Mouse (Mus musculus) adrenal gland, adult 2 months (tissue): ENCODE measurements around the gene Slc1a3. TPM values are rescaled to one million over a fixed set of nuclear protein-coding genes. Genes with fewer than 3 reads are reported as not detected.

ENCODE experiments used
- DNase-seq: peaks from one replicate; pipeline ENCODE4 v3.0.0; 2021
- polyA plus RNA-seq: library from polyadenylated mRNA; depleted of rRNA; stranded (reverse); fragments of >200 nt; gene quantifications from 2 replicates; pipeline ENCODE4 v1.2.3, GENCODE M21; 2012
- total RNA-seq, 2 experiments: library from RNA; stranded (reverse); gene quantifications; 2 replicates each; pipeline ENCODE4 v1.2.3; 2021

Slc1a3 gene
- total and polyA plus RNA-seq, 3 experiments = 14.0 to 79.0 (median 30.1) TPM

DNA sequence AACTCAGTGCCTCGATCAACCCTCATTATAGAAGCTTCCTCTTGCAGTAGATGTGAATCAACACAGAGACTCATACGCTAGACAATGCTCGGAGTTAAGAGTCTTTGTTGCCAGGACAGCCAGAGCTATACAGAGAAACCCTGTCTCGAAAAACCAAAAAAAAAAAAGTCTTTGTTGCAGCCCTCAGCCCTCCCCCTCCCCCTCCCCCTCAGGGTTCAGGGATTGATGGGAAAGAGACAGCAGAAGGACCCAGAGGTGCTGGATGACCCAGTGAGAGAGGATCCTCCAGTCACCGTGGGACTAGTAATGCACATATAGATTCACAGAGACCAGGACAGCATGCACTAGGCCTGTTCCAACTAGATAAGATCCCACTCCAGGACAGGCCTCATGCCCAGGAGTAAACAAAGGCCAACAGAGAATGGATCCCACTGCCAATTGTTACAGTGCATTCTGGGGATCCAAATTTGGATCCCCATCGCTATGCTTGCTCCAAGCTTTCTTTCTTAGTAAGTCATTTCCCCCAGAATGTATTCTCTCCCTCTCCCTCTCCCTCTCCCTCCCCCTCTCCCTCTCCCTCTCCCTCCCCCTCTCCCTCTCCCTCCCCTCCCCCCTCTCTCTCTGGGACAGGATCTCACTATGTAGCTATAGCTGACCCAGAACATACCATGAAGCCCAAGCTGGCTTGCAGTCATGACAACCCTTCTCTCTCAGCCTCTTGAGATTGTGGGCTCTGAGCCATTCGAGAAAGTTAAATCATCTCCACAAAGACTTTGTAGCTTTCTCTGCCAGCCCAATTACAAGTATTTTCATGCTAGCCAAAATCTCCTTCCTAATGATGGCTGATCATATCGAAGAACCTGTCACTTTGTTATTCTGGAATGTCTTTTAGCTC, 52.2 kb downstream of the Slc1a3 start:
- no peak for DNase-seq

DNA sequence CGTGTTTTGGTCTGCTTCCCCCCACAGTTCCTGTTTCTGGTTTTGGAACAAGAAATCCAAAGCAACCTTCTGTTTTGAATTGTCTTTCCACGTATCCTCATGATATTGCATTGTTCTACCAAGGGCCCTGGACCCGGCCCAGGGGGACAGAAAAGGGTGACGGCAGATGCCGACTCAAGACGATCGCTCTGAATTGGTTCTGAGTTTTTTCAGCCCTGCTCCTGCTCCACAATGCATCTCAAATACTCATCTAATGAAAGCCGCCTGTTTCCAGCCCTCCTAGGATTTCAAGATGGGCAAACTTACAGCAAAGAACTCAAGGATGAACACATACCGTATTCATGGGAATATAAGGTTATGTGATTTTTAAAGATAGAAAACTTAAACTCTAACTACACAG, 55.3 kb downstream of the Slc1a3 start:
- DNase-seq = no peak

DNA sequence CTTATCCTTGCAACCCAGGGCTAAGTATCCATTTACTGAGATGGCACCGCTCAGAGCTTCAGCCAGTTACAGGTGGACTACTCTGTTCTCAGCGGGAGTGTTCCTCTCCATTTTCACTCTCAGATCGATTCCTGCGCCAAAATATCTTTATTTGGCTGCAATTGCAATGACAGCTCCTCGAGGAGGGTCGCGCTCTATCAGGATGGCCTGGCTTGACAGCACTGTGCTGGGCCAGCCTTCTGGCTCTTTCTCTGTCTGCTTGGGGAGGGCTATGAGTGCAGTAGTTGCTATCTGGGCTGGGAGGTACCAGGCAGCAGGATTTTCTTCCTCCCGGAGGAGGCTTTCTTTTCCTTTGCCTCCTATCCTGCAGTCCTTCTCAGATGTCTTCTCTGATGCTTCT, 57.9 kb downstream of the Slc1a3 start:
- no peak for DNase-seq

DNA sequence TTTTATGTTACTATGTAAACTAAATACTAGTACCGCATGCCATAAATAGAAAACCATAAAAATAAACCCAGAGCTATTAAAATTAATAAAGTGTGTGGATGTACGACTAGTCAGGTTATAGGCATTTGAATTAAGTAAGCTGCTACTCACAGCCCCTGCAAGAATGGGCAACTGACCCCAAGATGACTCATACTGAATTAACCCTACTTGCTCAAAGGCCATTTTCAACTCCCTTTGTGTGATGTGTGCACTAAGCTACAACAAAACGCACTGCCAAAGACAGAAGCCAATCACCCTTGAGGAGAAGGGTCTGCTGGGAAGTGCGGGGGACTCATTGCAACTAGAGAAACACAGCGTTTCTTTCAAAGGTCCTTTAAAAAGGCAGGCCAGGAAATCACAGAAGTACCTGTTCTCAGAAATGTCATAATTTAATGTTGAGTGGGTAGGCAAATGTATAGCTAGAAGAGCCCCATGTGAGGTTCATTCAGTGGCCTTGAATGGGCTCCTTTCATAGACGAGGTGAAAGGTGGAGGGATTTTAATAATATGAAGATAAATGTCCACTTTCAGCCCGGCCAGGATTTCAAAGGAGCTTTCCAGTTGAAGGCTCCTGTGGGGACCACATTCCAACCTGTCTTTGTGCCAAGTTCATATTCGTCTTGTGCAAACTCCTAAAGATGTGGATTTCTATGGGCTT, 66.4 kb downstream of the Slc1a3 start:
- DNase-seq = no peak

DNA sequence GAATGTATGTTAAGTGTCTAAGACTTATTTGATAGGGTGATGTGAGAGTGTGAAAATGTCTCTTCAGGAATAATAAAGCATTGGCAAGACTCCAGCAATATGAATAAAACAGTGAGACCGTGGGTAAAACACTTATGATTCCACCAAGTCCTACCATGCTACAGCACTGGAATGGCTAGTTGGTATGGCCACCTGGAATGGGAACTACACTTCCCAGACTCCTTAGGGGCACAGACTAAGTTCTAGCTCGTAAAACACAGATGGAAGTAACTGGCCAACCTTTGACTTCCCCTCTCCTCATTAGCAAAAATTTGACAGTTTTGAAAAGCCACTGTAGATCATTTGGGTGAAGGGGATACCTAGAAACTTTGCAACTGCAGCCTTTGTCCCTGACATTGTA, 70.7 kb downstream of the Slc1a3 start:
- no peak for DNase-seq

DNA sequence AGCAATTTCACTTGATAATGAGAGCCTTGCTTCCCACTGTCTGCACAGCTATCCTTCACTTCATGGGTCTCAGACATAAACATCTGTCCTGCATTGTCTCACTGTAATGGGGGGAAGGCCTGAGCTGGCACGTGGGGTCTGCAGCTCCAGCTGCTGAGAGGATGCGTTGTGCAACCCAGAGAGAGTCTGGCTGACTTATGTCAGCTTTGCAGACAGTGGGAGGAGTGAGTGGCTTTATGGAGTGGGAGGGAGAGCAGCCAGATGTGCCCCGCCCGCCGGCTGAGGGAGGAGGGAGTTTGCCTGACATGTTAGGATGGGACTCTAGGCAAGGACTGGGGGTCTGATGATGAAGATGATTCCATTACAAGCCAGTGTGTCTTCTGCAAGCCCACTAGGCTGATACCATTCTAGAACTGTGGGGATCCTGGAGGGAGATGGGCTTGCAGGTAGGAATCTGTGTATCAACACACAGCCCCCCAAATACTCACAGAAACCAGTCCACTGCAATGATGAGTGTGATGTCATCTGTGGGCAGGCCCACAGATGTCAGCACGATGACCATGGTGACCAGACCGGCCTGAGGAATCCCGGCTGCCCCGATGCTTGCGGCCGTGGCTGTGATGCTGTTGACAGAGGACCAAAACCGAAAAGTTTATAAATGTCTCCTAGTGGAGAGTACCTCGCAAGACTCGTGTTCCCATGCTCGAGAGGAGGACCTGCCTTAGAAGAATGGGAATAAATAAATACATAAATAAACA, 71.8 kb downstream of the Slc1a3 start:
- no peak for DNase-seq

DNA sequence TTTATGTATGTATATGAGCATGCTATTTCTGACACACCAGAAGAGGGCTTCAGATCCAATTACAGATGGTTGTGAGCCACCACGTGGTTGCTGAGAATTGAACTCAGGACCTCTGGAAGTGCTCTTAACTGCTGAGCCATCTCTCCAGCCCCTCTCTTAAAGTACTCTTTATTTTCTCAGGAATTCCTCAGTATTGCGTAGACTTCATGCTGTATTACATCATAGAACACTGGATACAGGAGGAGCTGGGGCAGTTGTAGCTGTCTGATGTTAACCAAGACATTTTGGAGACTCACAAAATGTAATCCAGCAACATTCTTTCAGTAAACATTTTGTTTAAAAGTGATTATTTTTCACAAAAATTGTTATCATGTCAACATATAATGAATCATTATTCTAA, 73.3 kb downstream of the Slc1a3 start:
- DNase-seq = no peak

DNA sequence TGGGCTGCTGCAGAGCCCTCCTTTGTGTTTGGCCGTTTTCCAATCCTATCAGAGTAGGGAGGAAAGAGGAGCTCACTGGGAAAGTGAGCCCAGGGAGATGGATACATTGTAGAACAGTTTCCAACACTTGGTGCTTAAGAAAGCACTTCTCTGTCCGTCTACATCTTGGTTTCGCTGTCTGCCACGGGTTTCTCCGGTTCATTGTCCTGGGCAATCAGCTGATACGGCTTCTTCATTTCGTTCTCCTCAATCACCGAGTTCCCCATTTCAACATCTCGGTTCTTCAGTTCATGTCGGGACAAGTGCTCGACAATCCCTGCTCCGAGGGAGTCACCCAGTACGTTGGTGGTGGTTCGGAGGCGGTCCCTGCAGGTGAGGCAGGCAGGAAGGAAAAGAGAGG, 74.6 kb downstream of the Slc1a3 start:
- no peak for DNase-seq

DNA sequence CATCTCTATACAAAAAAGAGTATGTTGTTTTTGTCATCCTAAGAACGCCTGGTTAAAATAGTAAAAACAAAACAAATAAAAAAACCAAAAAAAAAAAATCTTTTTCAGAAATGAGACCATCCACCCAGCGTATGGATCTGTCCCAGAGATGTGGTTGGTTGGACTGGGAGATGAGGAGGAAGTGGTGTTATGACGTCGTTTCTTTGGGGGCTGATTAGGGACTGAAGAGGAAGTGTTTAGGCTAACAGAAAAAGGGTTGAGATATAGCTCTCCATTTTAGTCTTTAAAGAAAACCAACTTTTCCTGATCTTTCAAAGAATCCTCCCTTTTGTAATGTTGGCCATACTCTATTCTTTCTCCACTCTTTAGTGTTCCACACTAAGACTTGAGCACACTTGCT, 75.8 kb downstream of the Slc1a3 start:
- no peak for DNase-seq

DNA sequence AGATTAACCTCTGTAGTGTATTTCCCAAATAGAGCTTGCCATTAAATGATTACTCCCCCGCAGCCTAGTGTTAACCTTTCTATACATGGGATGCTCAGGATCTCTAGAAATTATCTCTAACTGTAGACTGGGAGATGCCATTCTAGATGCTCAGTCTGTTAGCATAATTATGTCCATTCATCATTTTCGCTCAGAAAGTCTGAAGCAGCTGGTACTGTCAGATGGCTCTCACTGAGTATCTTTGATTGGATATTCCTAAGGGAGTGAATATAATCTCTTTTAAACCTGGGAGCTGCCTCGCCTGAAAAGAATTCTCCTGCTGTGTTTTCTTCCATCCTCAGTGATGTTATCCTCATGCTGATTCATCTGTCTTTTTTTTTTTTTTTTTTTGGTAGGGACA, 76.2 kb downstream of the Slc1a3 start:
- DNase-seq = no peak

DNA sequence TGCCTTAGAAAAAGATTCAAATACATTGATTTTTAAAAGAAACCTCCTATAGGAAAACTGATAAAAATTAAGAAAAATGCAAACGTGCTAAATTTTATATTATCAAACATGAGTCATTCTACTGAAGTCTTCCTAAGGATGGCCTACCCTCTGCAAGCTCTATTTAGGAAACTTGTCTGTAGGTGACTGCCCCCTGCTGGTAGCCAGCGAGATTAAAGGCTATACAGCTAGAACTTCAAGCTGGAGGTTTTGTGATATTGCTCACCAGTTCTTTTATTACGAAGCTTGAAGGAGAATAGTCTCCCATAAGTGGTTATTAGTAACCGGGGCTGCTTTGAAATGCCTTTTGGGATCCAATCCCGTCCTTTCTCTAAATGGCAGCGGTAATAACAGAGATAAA, 77.2 kb downstream of the Slc1a3 start:
- peak; percentile 56 for DNase-seq

DNA sequence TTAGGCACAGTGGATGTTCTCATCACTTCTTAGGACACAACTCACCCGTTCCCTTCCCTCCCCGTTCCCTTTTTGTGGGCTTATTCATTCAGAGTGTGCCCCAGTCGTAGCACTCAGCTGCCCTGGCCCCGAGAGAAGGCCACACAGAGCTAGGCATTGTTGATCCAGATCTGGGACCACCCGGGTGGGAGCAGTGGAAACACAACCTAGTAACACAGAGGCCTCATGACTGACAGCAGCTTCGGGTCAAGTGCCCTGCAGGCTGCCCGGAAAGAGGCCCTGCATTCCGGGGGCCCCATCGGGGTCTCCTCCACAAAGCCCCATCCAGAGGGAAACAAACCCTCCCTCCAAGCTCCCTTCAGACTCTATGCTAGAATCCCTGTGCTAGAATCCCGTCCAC, 78.2 kb downstream of the Slc1a3 start:
- no peak for DNase-seq

DNA sequence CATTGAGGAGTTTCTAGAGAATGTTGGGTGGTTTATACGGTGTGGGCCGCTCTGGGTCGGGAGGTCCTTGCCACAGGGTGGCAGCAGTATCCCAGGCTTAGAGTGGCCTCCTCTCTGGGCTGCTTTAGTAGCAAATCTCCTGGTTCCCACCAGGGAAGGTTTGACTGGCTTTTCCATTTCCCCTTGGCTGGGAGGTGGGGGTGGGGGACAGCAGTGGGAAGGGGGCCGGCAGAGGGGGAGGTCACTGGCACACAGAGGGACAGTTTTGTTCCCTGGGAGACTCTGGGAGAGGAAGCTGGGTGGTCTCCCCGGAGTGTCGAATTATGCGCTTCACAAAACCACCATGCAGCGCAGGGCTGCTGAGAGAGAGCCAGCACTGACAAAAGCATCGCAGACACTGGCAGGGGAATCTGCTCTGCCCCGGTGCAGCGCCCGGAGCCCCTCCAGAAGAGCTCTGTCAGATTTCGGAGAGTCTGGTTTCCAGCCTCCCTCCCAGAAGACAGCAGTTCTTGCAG, 81.2 kb downstream of the Slc1a3 start:
- DNase-seq = peak; percentile 73

DNA sequence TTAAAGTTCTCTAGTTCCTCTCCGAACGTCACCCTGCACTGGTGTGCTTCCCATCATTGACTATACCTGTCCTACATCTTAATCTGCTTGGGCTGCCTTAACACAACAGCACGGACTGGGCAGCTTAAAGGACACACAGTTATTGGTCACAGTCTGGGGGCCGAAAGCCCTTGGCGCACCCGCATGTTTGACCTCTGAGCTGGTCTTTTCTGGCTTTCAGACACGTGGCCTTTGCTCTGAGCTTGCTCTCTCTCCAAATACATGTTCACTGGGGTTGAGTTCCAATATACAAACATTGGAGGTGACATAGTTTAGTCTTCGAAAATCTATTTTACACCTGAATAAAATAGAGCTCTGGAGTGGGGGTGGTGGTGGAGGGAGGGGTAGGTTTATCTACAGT, 82.4 kb downstream of the Slc1a3 start:
- DNase-seq = no peak

DNA sequence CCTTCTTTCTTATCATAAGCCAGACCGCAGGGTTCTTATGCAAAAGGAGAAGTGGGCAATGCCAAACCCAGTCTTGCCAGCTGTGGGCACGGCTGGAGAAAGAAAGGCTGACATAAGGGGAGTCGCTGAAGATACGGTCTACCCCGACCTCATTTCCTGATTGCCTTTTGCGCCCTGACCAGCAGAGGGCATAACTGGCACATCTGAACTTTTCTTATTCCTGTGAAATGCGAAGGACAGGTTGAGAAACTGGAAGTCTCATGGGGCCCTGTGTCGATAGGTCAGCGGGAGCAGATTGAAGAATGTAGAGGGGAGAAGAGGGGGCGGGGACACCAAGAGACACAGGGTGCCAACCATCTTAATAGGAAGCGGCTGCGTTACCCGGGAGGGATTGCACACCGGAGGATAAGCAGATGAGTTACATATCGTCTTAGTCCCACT, 83.4 kb downstream of the Slc1a3 start:
- DNase-seq = peak; percentile 75

DNA sequence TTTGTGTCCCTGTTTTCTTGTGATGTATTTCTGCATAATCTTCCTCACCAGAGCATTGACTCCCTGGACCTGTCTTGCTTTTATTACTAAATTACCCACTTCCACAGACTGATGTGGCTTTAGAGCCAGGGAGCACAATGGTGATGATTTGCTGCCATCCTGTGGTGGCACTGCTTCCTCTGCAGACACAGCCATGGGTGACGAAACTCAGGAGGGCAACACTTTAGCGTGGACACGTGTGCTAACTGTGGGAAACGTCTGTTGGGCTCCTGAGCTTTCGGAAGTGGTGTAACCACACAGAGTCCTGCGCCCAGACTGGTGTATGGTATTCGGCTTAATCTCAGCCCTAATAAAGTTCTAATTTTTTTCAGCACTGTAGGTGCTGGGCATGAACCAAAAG, 85.2 kb downstream of the Slc1a3 start:
- DNase-seq = peak; percentile 33

DNA sequence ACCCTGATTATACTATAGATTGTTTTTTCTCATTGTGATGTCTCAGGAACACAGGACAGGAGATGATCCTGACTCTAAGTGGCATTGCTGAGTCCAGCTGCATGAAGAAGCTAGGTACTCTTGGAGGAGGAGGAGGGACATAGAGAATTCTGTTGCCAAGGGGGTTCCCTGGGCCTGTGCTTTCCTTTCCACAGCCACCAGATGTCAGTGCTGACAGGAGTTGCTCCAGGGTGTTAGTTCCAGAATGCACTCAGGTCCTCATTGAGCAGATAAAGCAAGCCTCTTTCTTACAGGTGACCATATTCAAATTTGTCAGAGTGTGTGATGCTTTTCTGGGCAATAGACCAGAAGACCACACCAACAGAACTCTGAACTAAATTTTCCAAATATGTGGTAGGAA, 86.7 kb downstream of the Slc1a3 start:
- DNase-seq = no peak

DNA sequence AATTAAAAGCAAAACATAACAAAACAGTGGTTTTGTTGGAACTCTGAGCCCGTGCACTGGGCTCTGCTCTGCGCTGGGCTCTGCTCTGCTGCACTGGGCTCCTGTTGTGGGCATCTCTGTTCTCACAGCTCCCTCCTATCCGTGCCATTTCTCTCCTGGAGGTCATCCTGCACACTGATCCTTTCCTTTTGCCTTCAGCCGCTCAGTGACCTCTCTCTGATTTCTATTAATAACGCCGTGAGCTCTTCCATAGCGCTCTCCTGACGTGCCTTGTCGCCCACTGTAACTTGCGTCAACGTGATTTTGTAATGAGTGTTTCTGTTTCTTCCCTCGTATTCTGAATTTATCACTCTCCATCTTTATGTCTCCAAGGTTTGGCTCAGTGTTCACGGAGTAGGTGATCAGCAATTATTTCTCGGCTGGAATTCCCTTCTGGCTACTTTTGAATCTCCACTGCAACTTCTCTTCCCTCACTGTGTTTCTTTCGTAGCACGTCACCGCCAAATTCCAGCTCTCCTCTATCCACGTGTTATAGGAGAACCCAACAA, 91.0 kb downstream of the Slc1a3 start:
- no peak for DNase-seq

DNA sequence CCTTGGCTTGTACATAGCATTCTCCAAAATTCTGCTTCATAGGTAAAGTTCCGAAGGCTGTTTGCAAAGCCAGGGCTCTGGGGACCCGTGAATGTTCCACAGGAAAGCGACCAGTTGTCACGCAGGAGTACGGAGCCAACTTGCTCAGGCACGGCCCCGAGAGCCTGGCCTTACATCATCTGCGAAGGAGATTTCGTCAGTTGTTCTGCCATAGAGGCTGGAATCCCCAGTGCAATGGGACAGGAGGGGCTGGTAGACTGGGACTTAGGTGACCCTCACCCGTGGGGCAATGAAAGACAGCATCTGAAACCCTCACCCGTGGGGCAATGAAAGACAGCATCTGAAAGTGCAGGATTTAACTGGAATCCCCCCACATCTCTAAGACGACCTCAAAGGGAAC, 94.3 kb downstream of the Slc1a3 start:
- DNase-seq = peak; percentile 16

DNA sequence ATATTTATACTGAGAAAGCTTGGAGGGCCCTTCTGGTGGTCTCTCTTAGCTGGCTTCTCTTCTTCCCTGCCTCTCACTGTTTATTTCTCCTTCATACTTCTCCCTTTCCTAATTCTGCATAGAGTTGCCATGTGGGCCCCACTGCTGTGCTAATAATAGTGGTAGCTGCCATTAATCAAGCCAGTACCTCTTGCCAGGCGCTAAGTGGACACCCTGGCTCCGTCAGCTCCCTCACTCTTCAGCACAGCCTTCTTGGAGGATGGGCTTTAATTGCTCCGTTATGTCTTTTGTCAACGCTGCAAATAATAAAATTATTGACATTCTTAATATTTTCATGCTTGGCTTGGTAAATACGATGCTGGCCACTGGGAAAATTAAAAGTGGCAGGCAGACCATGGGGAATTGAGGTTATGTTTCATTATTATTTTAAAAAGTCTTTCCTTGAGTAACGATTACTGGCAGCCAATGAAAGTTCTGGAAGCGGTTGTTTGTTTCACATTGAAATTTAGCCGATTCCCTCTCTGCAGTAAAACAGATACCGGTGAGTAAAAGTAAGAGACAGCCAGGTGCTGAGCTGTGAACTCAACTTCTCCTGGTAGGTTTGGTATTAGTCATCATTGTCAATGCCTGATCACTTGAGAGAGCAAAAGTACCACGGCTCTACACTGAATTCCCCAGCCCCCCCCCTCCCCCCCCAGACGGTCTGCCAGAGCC, 94.9 kb downstream of the Slc1a3 start:
- no peak for DNase-seq

DNA sequence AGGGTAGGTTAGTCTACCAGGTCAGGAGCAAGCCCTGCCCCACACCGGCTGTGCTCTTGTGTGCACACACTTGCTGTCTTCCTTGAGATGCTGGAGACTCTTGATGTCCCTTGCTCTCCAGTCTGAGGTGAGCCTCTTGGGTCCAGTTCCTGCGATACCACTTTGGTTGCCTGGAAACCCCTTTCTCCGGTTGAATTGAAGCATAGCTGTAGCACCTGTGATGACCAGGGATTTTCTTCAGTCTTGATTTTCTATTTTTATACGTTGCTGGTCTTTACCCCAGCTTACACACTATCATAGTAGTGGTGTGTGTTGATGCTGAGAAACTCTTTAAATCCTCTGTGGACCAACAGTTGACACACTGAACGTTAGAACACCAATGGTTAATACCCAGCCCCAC, 95.9 kb downstream of the Slc1a3 start:
- DNase-seq = no peak
